Comparison of ENCODE assay signal across 21 mouse cellular contexts in the genomic region with DNA sequence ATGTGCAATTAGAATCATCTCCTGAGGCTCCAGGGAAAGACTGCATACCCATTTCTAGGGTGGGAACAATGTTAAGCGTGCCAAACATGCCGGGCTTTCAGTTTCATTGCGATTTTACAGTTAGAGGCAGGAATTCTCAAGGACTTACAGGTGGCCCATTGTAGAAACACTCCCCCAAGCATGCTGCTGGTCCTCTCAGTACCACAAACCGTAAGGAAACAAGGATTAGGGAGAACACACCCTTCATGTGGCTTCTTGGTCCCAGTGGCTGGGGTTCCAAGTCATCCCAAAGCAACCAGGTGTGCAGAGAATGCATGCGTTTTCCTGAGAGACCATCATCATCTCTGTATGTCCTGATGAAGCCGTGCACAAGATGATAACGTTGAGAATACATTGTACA. TPM values are rescaled to one million over a fixed set of nuclear protein-coding genes. Genes with fewer than 3 reads are reported as not detected.
DNase-seq lines count a peak whose midpoint lies in the region; ATAC-seq and TF ChIP-seq lines count a peak whose summit lies in the region.
"Had no signal": no experiment of that assay in that cellular context is flagged by ENCODE, and none has a peak within 500 bp of the region (broad histone marks: within the 10 kb centered on the region; RNA-seq: fewer than 3 reads in every experiment).

No protein-coding gene starts in this region.

- no peak overlapping the region for H3K27ac ChIP-seq in heart, embryonic 10.5 days
- H3K27ac ChIP-seq in heart, adult 2 months = no peak overlapping the region
- H3K27ac ChIP-seq: gastrocnemius, adult 2 months; heart, embryonic 13.5 days; hindbrain, embryonic 12.5 days; hindbrain, embryonic 15.5 days had no signal

- no peak for TF ChIP-seq POLR2A in heart, adult 2 months (IDR thresholded peaks at IDR 0.05; ENCODE audit: insufficient read depth, low read depth, low read length)

- intact Hi-C loops in heart, adult 2 months (cut with DNase I) = no loop called here
- intact Hi-C loops in heart, postnatal 10 days (cut with DNase I) = no loop called here

- DNase-seq in heart, embryonic 10.5 days (ENCODE audit: low spot score) = peak; percentile 39
- DNase-seq in heart, adult 2 months = no peak
- DNase-seq in ES-CJ7 (ENCODE audit: low read depth, low spot score) (peak; percentile 21), ZHBTc4 (ENCODE audit: low read depth, low spot score) (peak; percentile 48)
- no peak for DNase-seq in heart, postnatal 10 days
- DNase-seq: adrenal gland, adult 2 months; adrenal gland, postnatal 14 days; cerebellum, adult 11 months; cerebellum, adult 8-10 months; cerebellum, postnatal 14 days; forebrain, postnatal 0 days; gastrocnemius, adult 2 months; gastrocnemius, postnatal 25 days; kidney, adult 2 months had no signal

- peaks cover 23% of the 10 kb centered on the region; the same call in 1 of the 2 replicates for H3K4me1 ChIP-seq in heart, embryonic 10.5 days
- H3K4me1 ChIP-seq in heart, adult 2 months (ENCODE audit: control insufficient read depth, insufficient read depth, low read length) = peaks cover 2% of the 10 kb centered on the region; the same call in 1 of the 2 replicates

- H3K9me3 ChIP-seq in heart, embryonic 10.5 days = peaks cover 5% of the 10 kb centered on the region; the same call in 1 of the 2 replicates
- H3K9me3 ChIP-seq: hindbrain, embryonic 12.5 days; hindbrain, embryonic 15.5 days had no signal

- 73% methylated on average over 7 of the region's 7 CpGs for WGBS in heart, embryonic 10.5 days
- WGBS in heart, adult 2 months = 77% methylated on average over 7 of the region's 7 CpGs

- H3K27me3 ChIP-seq in heart, embryonic 10.5 days (ENCODE audit: insufficient read depth, poor library complexity, severe bottlenecking) = no peaks in the 10 kb centered on the region
- peaks cover 3% of the 10 kb centered on the region; the same call in 1 of the 2 replicates for H3K27me3 ChIP-seq in heart, adult 2 months (ENCODE audit: control insufficient read depth, insufficient read depth, low read length)
- H3K27me3 ChIP-seq: heart, embryonic 13.5 days; hindbrain, embryonic 15.5 days had no signal

- no peak overlapping the region for H3K9ac ChIP-seq in heart, adult 2 months (ENCODE audit: low read depth, low read length)
- H3K9ac ChIP-seq: forebrain, postnatal 0 days; heart, embryonic 13.5 days; hindbrain, embryonic 12.5 days; hindbrain, embryonic 15.5 days had no signal

- peaks cover 13% of the 10 kb centered on the region; the same call in 1 of the 2 replicates for H3K36me3 ChIP-seq in heart, embryonic 10.5 days
- H3K36me3 ChIP-seq in heart, adult 2 months (ENCODE audit: control insufficient read depth, insufficient read depth, low read length) = no peaks in the 10 kb centered on the region
- H3K36me3 ChIP-seq: hindbrain, embryonic 12.5 days; hindbrain, embryonic 15.5 days had no signal

- TF ChIP-seq EP300 in heart, adult 2 months (IDR thresholded peaks at IDR 0.05; ENCODE audit: insufficient read depth, low read depth, low read length) = no peak

- H3K4me3 ChIP-seq in heart, embryonic 10.5 days = no peak overlapping the region
- no peak overlapping the region for H3K4me3 ChIP-seq in heart, adult 2 months
- H3K4me3 ChIP-seq: gastrocnemius, adult 2 months; heart, embryonic 13.5 days; hindbrain, embryonic 12.5 days; hindbrain, embryonic 15.5 days had no signal

- TF ChIP-seq CTCF in heart, adult 2 months (IDR thresholded peaks at IDR 0.05) = no peak

- peaks cover 1% of the 10 kb centered on the region; the same call in 1 of the 2 replicates for H3K79me2 ChIP-seq in heart, adult 2 months (replicated peaks; ENCODE audit: control insufficient read depth, insufficient read depth, low read length)

- ATAC-seq in erythroblast, adult 5-6 weeks (replicated peaks; ENCODE audit: low FRiP score, poor library complexity, severe bottlenecking) = no peak
- ATAC-seq: CD4-positive, CD25-positive, alpha-beta regulatory T cell, adult 4 months; forebrain, embryonic 14.5 days; forebrain, postnatal 0 days; intestine, postnatal 0 days had no signal

RNA-seq across cellular contexts. Expression of gene Pip5k1b, which starts 4.9 kb away (rescaled TPM):
- polyA plus RNA-seq in heart, embryonic 10.5 days (2016; fragmentation: Nextera tagmentation; extraction: Ambion mirVana) = 6.3 and 7.7 TPM in 2 replicates
- total RNA-seq in heart, adult 2 months (2021) = 10 to 100 TPM; 22.2 to 23.1 TPM
- 14.6 and 24.0 TPM in 2 replicates for polyA plus RNA-seq in heart, adult 2 months (2012; rRNA removed)
- total RNA-seq in erythroblast, adult 5-6 weeks (2015; ENCODE audit: low replicate concordance) = 35.4 and 43.9 TPM in 2 replicates
- total RNA-seq in erythroblast, adult 5-6 weeks (2017; ENCODE audit: low replicate concordance) = 34.4 and 43.5 TPM in 2 replicates
- 10 to 100 TPM; 25.3 to 27.0 TPM for total RNA-seq in heart, postnatal 10 days (2021)

Comparison
In these comparisons a context has a peak if more than half of its experiments do, and no peak if none do; other contexts are left out.
1. DNase-seq: peak in heart, embryonic 10.5 days (single experiment), ES-CJ7 (single experiment) and ZHBTc4 (single experiment); none in heart, adult 2 months (0 of 2) and heart, postnatal 10 days (0 of 2).